Mouse (Mus musculus) ovary, adult 10 weeks (tissue): ENCODE data around the gene Foxq1. TPM values are rescaled to one million over a fixed set of nuclear protein-coding genes. Genes with fewer than 3 reads are reported as not detected.

Source experiments
- polyA plus RNA-seq: library from polyadenylated mRNA; stranded (reverse); fragments of 350-450 nt; fragmentation: Illumina TruSeq; extraction: RNeasy Lipid Tissue Mini Kit (QIAGEN cat#74804); gene quantifications from one replicate; pipeline ENCODE4 v1.2.3, GENCODE M21; 2014

Foxq1 gene
- 0.51 TPM for polyA plus RNA-seq

GRCm38 (mm10) chr13:31555834-31556233 is at the start of gene Foxq1:
Gene Foxq1 (plus strand): TSS chr13:31556134.

GRCm38 (mm10) chr13:31558521-31559418 is 2.8 kb downstream of the Foxq1 start, which contains the start of gene A530084C06Rik:
Gene A530084C06Rik (minus strand): TSS chr13:31559333.

Other genes with a start within 250 kb of the Foxq1 start
- not detected for gene A530084C06Rik, start 3.2 kb downstream of the Foxq1 start, polyA plus RNA-seq
- not detected for gene Foxf2, start 69.7 kb downstream of the Foxq1 start, polyA plus RNA-seq